Mouse (Mus musculus) urinary bladder, adult 18-20 months (tissue): ENCODE measurements around the gene Armc7.
"Not testable (repeated sequence)": the region's sequence is repeated elsewhere in the genome, so short reads cannot be mapped to it uniquely, and the experiment has no call there.

Source experiments
- DNase-seq, 2 experiments: peaks; one replicate each; pipeline ENCODE4 v3.0.0; 2022; ENCODE audit warnings: low spot score in 2 of 2, mixed read lengths in 2 of 2

The Armc7 gene

GRCm38 (mm10) chr11:115454822-115455221 lies 20.6 kb upstream of the Armc7 start:
- not testable (repeated sequence) for DNase-seq

- no peak for DNase-seq
Observed at GRCm38 (mm10) chr11:115455619-115456018, 19.8 kb upstream of the Armc7 start.

GRCm38 (mm10) chr11:115456182-115456581 lies 19.3 kb upstream of the Armc7 start:
- no peak for DNase-seq

GRCm38 (mm10) chr11:115457405-115457804 lies 18.1 kb upstream of the Armc7 start:
- no peak for DNase-seq

- DNase-seq, result no peak
Observed at GRCm38 (mm10) chr11:115460976-115461375, 14.5 kb upstream of the Armc7 start.

GRCm38 (mm10) chr11:115461846-115462242 lies 13.6 kb upstream of the Armc7 start:
- no peak for DNase-seq

GRCm38 (mm10) chr11:115462243-115462891 lies 13.1 kb upstream of the Armc7 start, which contains the start of gene Slc16a5:
TSS of gene Slc16a5 (plus strand) at chr11:115462474.
- no peak for DNase-seq

- DNase-seq, result no peak
Observed at GRCm38 (mm10) chr11:115463397-115463796, 12.1 kb upstream of the Armc7 start.

- DNase-seq, result no peak
Observed at GRCm38 (mm10) chr11:115464851-115465250, 10.6 kb upstream of the Armc7 start.

GRCm38 (mm10) chr11:115467217-115467618 lies 8.2 kb upstream of the Armc7 start:
- no peak for DNase-seq

GRCm38 (mm10) chr11:115472183-115472582 lies 3.3 kb upstream of the Armc7 start:
- DNase-seq, result no peak

GRCm38 (mm10) chr11:115473626-115474275 lies 1.7 kb upstream of the Armc7 start:
- DNase-seq, result peak; percentile 87 to 96

GRCm38 (mm10) chr11:115475758-115476237 lies 331 bp downstream of the Armc7 start:
- no peak for DNase-seq

- not testable (repeated sequence) for DNase-seq
Observed at GRCm38 (mm10) chr11:115476630-115477029, 1.2 kb downstream of the Armc7 start.

GRCm38 (mm10) chr11:115477388-115477787 lies 1.9 kb downstream of the Armc7 start:
- DNase-seq, result not testable (repeated sequence)

GRCm38 (mm10) chr11:115478296-115478938 lies 3.0 kb downstream of the Armc7 start:
- DNase-seq, result no peak

GRCm38 (mm10) chr11:115481553-115482259 lies 6.2 kb downstream of the Armc7 start:
- DNase-seq, result no peak

- no peak for DNase-seq
Observed at GRCm38 (mm10) chr11:115483278-115483677, 7.8 kb downstream of the Armc7 start.

GRCm38 (mm10) chr11:115483726-115484125 lies 8.3 kb downstream of the Armc7 start:
- DNase-seq, result peak in 1 of 2 experiments; percentile 56

GRCm38 (mm10) chr11:115485155-115485554 lies 9.7 kb downstream of the Armc7 start:
- DNase-seq, result no peak

- no peak for DNase-seq
Observed at GRCm38 (mm10) chr11:115488551-115489104, 13.2 kb downstream of the Armc7 start.
